Mouse (Mus musculus) E14TG2a.4 (cell line): ENCODE data around the gene Cd72.

Experiments used
- CTCF ChIP-seq: conservative IDR thresholded peaks from 2 replicates; pipeline ENCODE4 v1.5.1; 2014; ENCODE audit warnings: low read length
- NANOG ChIP-seq: IDR thresholded peaks from 2 replicates; pipeline ENCODE4 v1.6.1; 2014; ENCODE audit warnings: borderline replicate concordance, low read length, mixed read lengths
- POU5F1 ChIP-seq: IDR thresholded peaks from 2 replicates; pipeline ENCODE4 v1.6.1; 2014; ENCODE audit warnings: low read length, borderline replicate concordance

DNA sequence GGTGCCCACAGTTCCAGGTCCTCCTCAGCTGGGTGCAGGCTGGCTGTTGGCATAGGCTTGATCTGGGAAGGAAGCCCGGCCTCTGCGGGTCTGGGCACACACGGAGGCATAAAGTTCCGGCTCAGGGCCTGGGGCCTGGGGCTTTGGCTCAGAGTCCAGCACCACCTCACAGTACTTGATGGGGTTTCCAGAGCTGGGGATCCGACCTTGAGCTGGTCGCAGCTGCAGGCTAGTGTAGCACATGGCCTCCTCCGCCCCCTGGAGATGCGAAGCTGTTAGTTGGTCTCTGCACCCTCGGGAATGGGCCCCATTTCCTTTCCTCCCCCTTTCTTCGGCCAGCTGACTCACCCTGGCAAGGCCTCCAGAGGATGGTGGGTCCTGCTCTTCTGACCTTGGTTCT lies 28.2 kb upstream of the Cd72 start:
- no peak for TF ChIP-seq CTCF
- TF ChIP-seq NANOG, result no peak
- TF ChIP-seq POU5F1, result no peak
